Mouse (Mus musculus) heart, postnatal 0 days (tissue): ENCODE measurements around the gene Tshz2. TPM values are rescaled to one million over a fixed set of nuclear protein-coding genes. Genes with fewer than 3 reads are reported as not detected.

ENCODE experiments used
- ATAC-seq: fragments of 200-750 bp; cut with Nextera tagmentation; 2 replicates; pipeline ENCODE4 v1.8.0; 2017; ENCODE audit warnings: low read depth, moderate number of reproducible peaks, moderate library complexity; ENCODE audit not compliant: insufficient read depth
- DNase-seq: peaks from one replicate; pipeline ENCODE4 v3.0.0-alpha.2; 2016; ENCODE audit warnings: low spot score
- H3K27ac ChIP-seq: fragments of 300-500 bp; sonication (generic); 2 replicates; pipeline ENCODE4 v1.5.1; 2014; ENCODE audit warnings: low read depth, mild to moderate bottlenecking
- H3K27me3 ChIP-seq: fragments of 300-500 bp; sonication (generic); 2 replicates; pipeline ENCODE4 v1.6.1; 2014; ENCODE audit warnings: low read length, mixed read lengths; ENCODE audit not compliant: control insufficient read depth, insufficient read depth
- H3K36me3 ChIP-seq: fragments of 300-500 bp; sonication (generic); replicated peaks from 2 replicates; pipeline ENCODE4 v1.6.1; 2014; ENCODE audit warnings: low read length, mixed read lengths; ENCODE audit not compliant: control insufficient read depth, insufficient read depth
- H3K4me1 ChIP-seq: fragments of 300-500 bp; sonication (generic); 2 replicates; pipeline ENCODE4 v1.6.1; 2014; ENCODE audit warnings: antibody characterized with exemption; ENCODE audit not compliant: control insufficient read depth, insufficient read depth
- H3K4me2 ChIP-seq: fragments of 300-500 bp; sonication (generic); 2 replicates; pipeline ENCODE4 v1.6.1; 2014; ENCODE audit warnings: low read depth, mild to moderate bottlenecking, low read length, moderate library complexity
- H3K4me3 ChIP-seq: fragments of 300-500 bp; sonication (generic); 2 replicates; pipeline ENCODE4 v1.5.1; 2014; ENCODE audit warnings: low read depth, low read length
- H3K9ac ChIP-seq: fragments of 300-500 bp; sonication (generic); replicated peaks from 2 replicates; pipeline ENCODE4 v1.6.1; 2014; ENCODE audit warnings: low read depth, low read length, mixed read lengths
- H3K9me3 ChIP-seq: fragments of 300-500 bp; sonication (generic); replicated peaks from 2 replicates; pipeline ENCODE4 v1.6.1; 2016; ENCODE audit warnings: low read length; ENCODE audit not compliant: control insufficient read depth
- CTCF ChIP-seq: IDR thresholded peaks from 2 replicates; pipeline ENCODE4 v1.5.1; 2016; ENCODE audit warnings: antibody characterized with exemption, control low read depth, low read depth
- EP300 ChIP-seq: IDR thresholded peaks from 2 replicates; pipeline ENCODE4 v1.6.1; 2016; ENCODE audit warnings: antibody characterized with exemption, low read depth
- WGBS: fragments of 180-500 bp; shearing (Covaris S2); extraction: QIAGEN DNeasy Blood & Tissue Kit; methylation state at CpG from one replicate; pipeline ENCODE4 v1.1.7; 2014; 5-methylcytosine and 5-hydroxymethylcytosine counted together
- polyA plus RNA-seq: library from polyadenylated mRNA; unstranded; fragments of >200 nt; fragmentation: Nextera tagmentation; extraction: Ambion mirVana; gene quantifications from 2 replicates; pipeline ENCODE4 v1.2.1, GENCODE M21; 2015
- total RNA-seq: library from RNA; depleted of rRNA; stranded (reverse); fragments of >200 nt; gene quantifications from 2 replicates; pipeline ENCODE4 v1.2.3, GENCODE M21; 2014; ENCODE audit warnings: low replicate concordance

Gene Tshz2
- total and polyA plus RNA-seq, 2 experiments from 2014 or later, result 2.8 to 7.8 TPM

GRCm38 (mm10) chr2:169935642-169936041 is 302.8 kb downstream of the Tshz2 start:
- WGBS, result 40% methylated on average over 6 of the region's 6 CpGs
- H3K4me3 ChIP-seq, result no peak overlapping the region
- TF ChIP-seq EP300, result no peak
- TF ChIP-seq CTCF, result no peak
- no peak overlapping the region for H3K27ac ChIP-seq
- H3K4me1 ChIP-seq, result no peaks in the 10 kb centered on the region
- ATAC-seq, result peak; percentile 27; the same call in 1 of the 2 replicates
- no peaks in the 10 kb centered on the region for H3K36me3 ChIP-seq
- H3K27me3 ChIP-seq, result no peaks in the 10 kb centered on the region
- H3K9ac ChIP-seq, result no peak overlapping the region
- no peaks in the 10 kb centered on the region for H3K9me3 ChIP-seq
- DNase-seq, result peak; percentile 15
- no peak overlapping the region for H3K4me2 ChIP-seq

GRCm38 (mm10) chr2:169940297-169941142 is 307.7 kb downstream of the Tshz2 start:
- Histone ChIP-seq H3K9me3 (no peaks in the 10 kb centered on the region), H3K4me3 (no peak overlapping the region), H3K4me1 (no peaks in the 10 kb centered on the region), H3K27me3 (no peaks in the 10 kb centered on the region), H3K9ac (no peak overlapping the region), H3K4me2 (no peak overlapping the region), H3K36me3 (no peaks in the 10 kb centered on the region), H3K27ac (no peak overlapping the region)
- 73% methylated on average over 16 of the region's 16 CpGs for WGBS
- TF ChIP-seq EP300 (no peak), CTCF (no peak)
- no peak for ATAC-seq
- DNase-seq, result no peak

DNA sequence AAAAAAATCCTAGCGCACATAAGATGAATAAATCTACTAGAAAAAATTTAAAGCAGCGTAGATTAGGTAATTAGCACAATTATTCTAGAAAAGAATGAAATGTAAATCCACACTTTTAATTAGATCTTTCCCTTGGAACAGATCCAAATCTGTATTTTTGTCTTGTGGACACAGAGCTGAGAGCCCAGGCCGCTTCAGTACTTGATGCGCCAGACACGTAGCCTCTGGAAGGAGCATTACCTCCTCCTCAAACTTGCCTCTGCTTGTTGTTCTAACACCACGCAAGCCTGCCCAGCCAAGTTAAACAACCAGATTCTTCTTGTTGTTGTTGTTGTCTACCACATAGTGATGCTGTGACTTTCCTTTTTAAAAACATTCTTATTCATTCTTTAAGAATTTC is 310.9 kb downstream of the Tshz2 start:
- H3K9ac ChIP-seq, result no peak overlapping the region
- 89% methylated on average over 6 of the region's 6 CpGs for WGBS

GRCm38 (mm10) chr2:169948139-169948538 is 315.3 kb downstream of the Tshz2 start:
- Histone ChIP-seq H3K27ac (no peak overlapping the region), H3K9me3 (no peaks in the 10 kb centered on the region), H3K9ac (no peak overlapping the region), H3K27me3 (no peaks in the 10 kb centered on the region), H3K4me2 (no peak overlapping the region), H3K4me3 (no peak overlapping the region), H3K36me3 (no peaks in the 10 kb centered on the region), H3K4me1 (no peaks in the 10 kb centered on the region)
- no peak for ATAC-seq
- WGBS, result 77% methylated on average over 6 of the region's 6 CpGs
- no peak for TF ChIP-seq CTCF
- no peak for TF ChIP-seq EP300
- DNase-seq, result no peak

More for the DNA sequence above, 310.9 kb downstream of the Tshz2 start:
- Histone ChIP-seq H3K9me3 (no peaks in the 10 kb centered on the region), H3K27ac (no peak overlapping the region), H3K27me3 (no peaks in the 10 kb centered on the region), H3K4me1 (no peaks in the 10 kb centered on the region), H3K4me3 (no peak overlapping the region), H3K36me3 (no peaks in the 10 kb centered on the region), H3K4me2 (no peak overlapping the region)
- ATAC-seq (no peak), DNase-seq (no peak)
- TF ChIP-seq EP300, result no peak
- TF ChIP-seq CTCF, result no peak

GRCm38 (mm10) chr2:169951041-169951440 is 318.2 kb downstream of the Tshz2 start:
- no peak for ATAC-seq
- H3K27me3 ChIP-seq, result no peaks in the 10 kb centered on the region
- no peak overlapping the region for H3K27ac ChIP-seq
- H3K9me3 ChIP-seq, result no peaks in the 10 kb centered on the region
- no peak for TF ChIP-seq CTCF
- no peak for TF ChIP-seq EP300
- no peaks in the 10 kb centered on the region for H3K36me3 ChIP-seq
- no peaks in the 10 kb centered on the region for H3K4me1 ChIP-seq
- H3K9ac ChIP-seq, result no peak overlapping the region
- 58% methylated on average over 8 of the region's 8 CpGs for WGBS
- H3K4me3 ChIP-seq, result no peak overlapping the region
- no peak overlapping the region for H3K4me2 ChIP-seq
- no peak for DNase-seq
